In the genomic region with DNA sequence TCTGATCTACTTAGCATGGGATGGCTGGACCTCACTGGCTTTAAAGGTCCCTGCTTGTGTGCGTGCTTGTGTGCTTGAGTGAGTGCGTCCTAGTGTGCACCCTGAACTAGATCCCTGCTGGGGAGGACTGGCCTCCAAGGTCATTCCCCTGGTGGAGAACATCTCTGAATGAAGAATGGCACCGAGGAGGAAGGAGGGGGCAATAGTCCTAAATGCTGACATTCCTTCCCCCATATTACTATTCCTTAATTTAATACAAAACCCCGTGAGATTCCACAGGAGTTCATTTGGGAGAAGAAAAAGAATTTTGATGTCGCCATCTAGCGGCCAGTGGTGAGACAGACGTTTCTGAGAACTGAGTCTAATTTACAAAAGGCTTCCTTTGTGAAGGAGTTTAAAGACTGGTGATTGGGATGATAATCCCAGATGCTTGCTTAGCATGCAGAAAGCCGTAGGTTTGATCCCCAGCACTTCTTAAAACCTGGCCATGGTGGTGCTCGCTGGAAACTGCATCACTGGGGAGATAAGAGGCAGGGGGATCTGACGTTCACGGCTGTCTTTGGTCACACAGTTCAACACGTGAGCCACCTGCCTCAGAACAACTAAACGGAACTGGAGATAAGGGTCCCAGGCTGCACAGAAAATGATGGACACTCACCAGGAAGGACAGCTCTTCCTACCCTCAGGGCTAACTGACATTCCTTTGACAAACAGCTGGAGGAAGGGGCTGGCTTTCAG, we compare ENCODE assay signal across 8 mouse cellular contexts. TPM values are rescaled to one million over a fixed set of nuclear protein-coding genes. Genes with fewer than 3 reads are reported as not detected.
A peak's percentile ranks its signal among the peaks of the same experiment; 100 is the strongest.
DNase-seq lines count a peak whose midpoint lies in the region; ATAC-seq and TF ChIP-seq lines count a peak whose summit lies in the region.
"Not testable (repeated sequence)": the region's sequence is repeated elsewhere in the genome, so short reads cannot be mapped to it uniquely, and the experiment has no call there.

No protein-coding gene starts in this region.

- TF ChIP-seq POLR2A in liver, adult 2 months (IDR thresholded peaks at IDR 0.05; ENCODE audit: extremely low read depth, insufficient read depth, low read length): not testable (repeated sequence)

- not testable (repeated sequence) for H3K4me3 ChIP-seq in forebrain, embryonic 12.5 days (replicated peaks); heart, embryonic 15.5 days; liver, adult 2 months (ENCODE audit: insufficient read depth, low read depth, low read length); stomach, embryonic 15.5 days (replicated peaks)

- H3K79me2 ChIP-seq in liver, adult 2 months (ENCODE audit: control insufficient read depth, insufficient read depth, low read length): not testable (repeated sequence)

- H3K27me3 ChIP-seq in forebrain, embryonic 12.5 days; heart, embryonic 15.5 days; liver, adult 2 months (ENCODE audit: control insufficient read depth, insufficient read depth, low read length); stomach, embryonic 15.5 days (replicated peaks): not testable (repeated sequence)

- H3K4me2 ChIP-seq in forebrain, embryonic 12.5 days; heart, embryonic 15.5 days; stomach, embryonic 15.5 days: not testable (repeated sequence)

- DNase-seq in CD4-positive helper T cell, adult 2 months (ENCODE audit: low read depth, low spot score): peak; percentile 52
- peak; percentile 73 for DNase-seq in c-Kit-positive CD71-positive TER-119-positive erythroid progenitor cells, embryonic 14.5 days (ENCODE audit: low spot score)
- peak; percentile 93 for DNase-seq in kidney, postnatal 10 days
- DNase-seq in liver, adult 2 months (ENCODE audit: extremely low read depth, low read depth, low spot score): peak; percentile 59

- peaks cover 11% of the 10 kb centered on the region; the same call in 1 of the 2 replicates for H3K9me3 ChIP-seq in forebrain, embryonic 12.5 days
- not testable (repeated sequence) for H3K9me3 ChIP-seq in heart, embryonic 15.5 days (replicated peaks); stomach, embryonic 15.5 days

- not testable (repeated sequence) for H3K27ac ChIP-seq in forebrain, embryonic 12.5 days; heart, embryonic 15.5 days; liver, adult 2 months (replicated peaks; ENCODE audit: insufficient read depth, low read depth, low read length); stomach, embryonic 15.5 days

- not testable (repeated sequence) for H3K36me3 ChIP-seq in forebrain, embryonic 12.5 days (replicated peaks); heart, embryonic 15.5 days; liver, adult 2 months (ENCODE audit: control insufficient read depth, insufficient read depth, low read length); stomach, embryonic 15.5 days

- H3K9ac ChIP-seq in forebrain, embryonic 12.5 days; heart, embryonic 15.5 days; liver, adult 2 months (ENCODE audit: low read depth, low read length); stomach, embryonic 15.5 days: not testable (repeated sequence)

- H3K4me1 ChIP-seq in forebrain, embryonic 12.5 days; heart, embryonic 15.5 days (replicated peaks); liver, adult 2 months (ENCODE audit: control insufficient read depth, insufficient read depth, low read length); stomach, embryonic 15.5 days: not testable (repeated sequence)

- TF ChIP-seq CTCF in liver, adult 2 months (IDR thresholded peaks at IDR 0.05; ENCODE audit: low read depth, low read length): 0 out of 2 replicates have a peak, but pooled peaks have one; percentile 23

- 47% methylated on average over 13 of the region's 13 CpGs for WGBS in forebrain, embryonic 12.5 days
- WGBS in heart, embryonic 15.5 days: 30% methylated on average over 13 of the region's 13 CpGs
- WGBS in liver, adult 2 months: 36% methylated on average over 13 of the region's 13 CpGs
- 39% methylated on average over 13 of the region's 13 CpGs for WGBS in stomach, embryonic 15.5 days

- peak; percentile 94 for ATAC-seq in forebrain, embryonic 12.5 days (ENCODE audit: low FRiP score)
- ATAC-seq in heart, embryonic 15.5 days (replicated peaks; ENCODE audit: insufficient number of reproducible peaks, insufficient read depth, low FRiP score, low read depth): peak; percentile 80
- ATAC-seq in monocyte, adult 5-6 weeks (replicated peaks; ENCODE audit: insufficient number of reproducible peaks, low FRiP score, low TSS enrichment, poor library complexity, severe bottlenecking): peak; percentile 92
- peak; percentile 81 for ATAC-seq in stomach, embryonic 15.5 days (ENCODE audit: insufficient read depth, low FRiP score, low read depth)

RNA-seq across cellular contexts. Expression of a gene that starts 26.2 kb away (rescaled TPM):
- 0.15 TPM in 1 of 2 replicates, not detected in the other for polyA plus RNA-seq in forebrain, embryonic 12.5 days (2016; fragmentation: Nextera tagmentation; extraction: Ambion mirVana)
- polyA plus RNA-seq in heart, embryonic 15.5 days (2015; fragmentation: Nextera tagmentation; extraction: Ambion mirVana): not detected in 2 replicates
- 0.09 TPM in 1 of 2 replicates, not detected in the other for total RNA-seq in liver, adult 2 months (2014; rRNA removed)
- not detected in 2 replicates for polyA plus RNA-seq in liver, adult 2 months (2012; rRNA removed)
- total RNA-seq in monocyte, adult 5-6 weeks (2017): not detected in 3 replicates
- polyA plus RNA-seq in stomach, embryonic 15.5 days (2015; fragmentation: Nextera tagmentation; extraction: Ambion mirVana): 0.08 TPM in 1 of 2 replicates, not detected in the other
